Mouse (Mus musculus) spleen, postnatal 4 days (tissue): Measurements from ENCODE around the gene Atg4d.
A peak's percentile ranks its signal among the peaks of the same experiment; 100 is the strongest.
"Not testable (repeated sequence)": the region's sequence is repeated elsewhere in the genome, so short reads cannot be mapped to it uniquely, and the experiment has no call there.

ENCODE experiments used
- DNase-seq, 2 experiments: peaks; one replicate each; pipeline ENCODE4 v3.0.0; 2022; ENCODE audit warnings: low spot score in 2 of 2

The Atg4d gene

GRCm38 (mm10) chr9:21273520-21274228 is 8.6 kb downstream of the Atg4d start:
- no peak for DNase-seq

- no peak for DNase-seq
These were observed 9.2 kb downstream of the Atg4d start for GRCm38 (mm10) chr9:21274336-21274735.

GRCm38 (mm10) chr9:21275013-21275710 is 10.1 kb downstream of the Atg4d start:
- no peak for DNase-seq

- no peak for DNase-seq
These were observed 10.6 kb downstream of the Atg4d start for GRCm38 (mm10) chr9:21275727-21276126.

GRCm38 (mm10) chr9:21276307-21276706 is 11.2 kb downstream of the Atg4d start:
- no peak for DNase-seq

- DNase-seq: no peak
These were observed 12.7 kb downstream of the Atg4d start for GRCm38 (mm10) chr9:21277776-21278175.

- no peak for DNase-seq
These were observed 18.5 kb downstream of the Atg4d start for GRCm38 (mm10) chr9:21283591-21283990.

- no peak for DNase-seq
These were observed 18.9 kb downstream of the Atg4d start for GRCm38 (mm10) chr9:21283994-21284393.

- DNase-seq: no peak
These were observed 21.7 kb downstream of the Atg4d start for GRCm38 (mm10) chr9:21286753-21287152.

- peak; percentile 98 for DNase-seq
These were observed 22.7 kb downstream of the Atg4d start, which contains the start of gene Kri1 for GRCm38 (mm10) chr9:21287571-21288402. TSS of gene Kri1 (minus strand) at chr9:21287969.

- DNase-seq: peak in 1 of 2 experiments; percentile 79
These were observed 23.6 kb downstream of the Atg4d start for GRCm38 (mm10) chr9:21288404-21289336.

- DNase-seq: no peak
These were observed 24.2 kb downstream of the Atg4d start for GRCm38 (mm10) chr9:21289337-21289671.

GRCm38 (mm10) chr9:21290589-21290988 is 25.5 kb downstream of the Atg4d start:
- DNase-seq: peak in 1 of 2 experiments; percentile 88

GRCm38 (mm10) chr9:21291022-21291787 is 26.1 kb downstream of the Atg4d start, which contains the start of gene Cdkn2d:
TSS of gene Cdkn2d (minus strand) at chr9:21291407.
- DNase-seq: peak; percentile 100

GRCm38 (mm10) chr9:21291868-21292267 is 26.8 kb downstream of the Atg4d start:
- DNase-seq: not testable (repeated sequence)

GRCm38 (mm10) chr9:21292271-21292670 is 27.2 kb downstream of the Atg4d start:
- no peak for DNase-seq

GRCm38 (mm10) chr9:21299014-21299413 is 33.9 kb downstream of the Atg4d start:
- DNase-seq: no peak

GRCm38 (mm10) chr9:21305065-21305464 is 40.0 kb downstream of the Atg4d start:
- DNase-seq: no peak

- DNase-seq: no peak
These were observed 44.2 kb downstream of the Atg4d start for GRCm38 (mm10) chr9:21309150-21309741.

GRCm38 (mm10) chr9:21311695-21312094 is 46.6 kb downstream of the Atg4d start:
- no peak for DNase-seq
